Mouse (Mus musculus): ENCODE data around the gene Tmem198. TPM values are rescaled to one million over a fixed set of nuclear protein-coding genes. Genes with fewer than 3 reads are reported as not detected.

The Tmem198 gene
- polyA plus RNA-seq, 1 experiment = 8.9 TPM

GRCm38 (mm10) chr1:75492579-75493170, 13.3 kb downstream of the Tmem198 start:
- Histone ChIP-seq H3K27ac (ENCODE audit: control insufficient read depth, insufficient read depth, low read depth, low read length) (no peak overlapping the region), H3K27me3 (ENCODE audit: control insufficient read depth, insufficient read depth, low read length) (no peaks in the 10 kb centered on the region), H3K36me3 (ENCODE audit: control insufficient read depth, insufficient read depth, low read length) (no peaks in the 10 kb centered on the region), H3K4me3 (ENCODE audit: control insufficient read depth, low read depth, low read length) (no peak overlapping the region), H3K4me1 (ENCODE audit: control insufficient read depth, insufficient read depth, low read length) (peaks cover 5% of the 10 kb centered on the region)
- no peak for TF ChIP-seq CTCF (IDR thresholded peaks at IDR 0.05; ENCODE audit: control insufficient read depth, insufficient read depth, insufficient replicate concordance, low read depth, low read length)
- TF ChIP-seq POLR2A (IDR thresholded peaks at IDR 0.05; ENCODE audit: control insufficient read depth, low read depth, low read length) = no peak

GRCm38 (mm10) chr1:75494878-75495548, 15.7 kb downstream of the Tmem198 start:
- Histone ChIP-seq H3K27me3 (ENCODE audit: control insufficient read depth, insufficient read depth, low read length) (no peaks in the 10 kb centered on the region), H3K4me3 (ENCODE audit: control insufficient read depth, low read depth, low read length) (no peak overlapping the region), H3K27ac (ENCODE audit: control insufficient read depth, insufficient read depth, low read depth, low read length) (no peak overlapping the region), H3K36me3 (ENCODE audit: control insufficient read depth, insufficient read depth, low read length) (no peaks in the 10 kb centered on the region), H3K4me1 (ENCODE audit: control insufficient read depth, insufficient read depth, low read length) (no peaks in the 10 kb centered on the region)
- TF ChIP-seq POLR2A (IDR thresholded peaks at IDR 0.05; ENCODE audit: control insufficient read depth, low read depth, low read length) (no peak), CTCF (IDR thresholded peaks at IDR 0.05; ENCODE audit: control insufficient read depth, insufficient read depth, insufficient replicate concordance, low read depth, low read length) (peak; percentile 21; the same call in 1 of the 2 replicates)

GRCm38 (mm10) chr1:75498897-75499296, 19.6 kb downstream of the Tmem198 start:
- Histone ChIP-seq H3K4me1 (ENCODE audit: control insufficient read depth, insufficient read depth, low read length) (peaks cover 10% of the 10 kb centered on the region), H3K4me3 (ENCODE audit: control insufficient read depth, low read depth, low read length) (no peak overlapping the region), H3K27me3 (ENCODE audit: control insufficient read depth, insufficient read depth, low read length) (no peaks in the 10 kb centered on the region), H3K36me3 (ENCODE audit: control insufficient read depth, insufficient read depth, low read length) (no peaks in the 10 kb centered on the region), H3K27ac (ENCODE audit: control insufficient read depth, insufficient read depth, low read depth, low read length) (no peak overlapping the region)
- TF ChIP-seq POLR2A (IDR thresholded peaks at IDR 0.05; ENCODE audit: control insufficient read depth, low read depth, low read length) (no peak), CTCF (IDR thresholded peaks at IDR 0.05; ENCODE audit: control insufficient read depth, insufficient read depth, insufficient replicate concordance, low read depth, low read length) (no peak)

- TF ChIP-seq POLR2A (IDR thresholded peaks at IDR 0.05; ENCODE audit: control insufficient read depth, low read depth, low read length) (no peak), CTCF (IDR thresholded peaks at IDR 0.05; ENCODE audit: control insufficient read depth, insufficient read depth, insufficient replicate concordance, low read depth, low read length) (peak; percentile 5; the same call in 1 of the 2 replicates)
- H3K4me3 ChIP-seq (ENCODE audit: control insufficient read depth, low read depth, low read length) = no peak overlapping the region
- H3K4me1 ChIP-seq (ENCODE audit: control insufficient read depth, insufficient read depth, low read length) = peaks cover 10% of the 10 kb centered on the region
- H3K36me3 ChIP-seq (ENCODE audit: control insufficient read depth, insufficient read depth, low read length) = no peaks in the 10 kb centered on the region
- no peak overlapping the region for H3K27ac ChIP-seq (ENCODE audit: control insufficient read depth, insufficient read depth, low read depth, low read length)
- no peaks in the 10 kb centered on the region for H3K27me3 ChIP-seq (ENCODE audit: control insufficient read depth, insufficient read depth, low read length)
These were observed 20.1 kb downstream of the Tmem198 start for GRCm38 (mm10) chr1:75499441-75499840.

- Histone ChIP-seq H3K4me1 (ENCODE audit: control insufficient read depth, insufficient read depth, low read length) (peaks cover 30% of the 10 kb centered on the region), H3K4me3 (ENCODE audit: control insufficient read depth, low read depth, low read length) (no peak overlapping the region), H3K27me3 (ENCODE audit: control insufficient read depth, insufficient read depth, low read length) (no peaks in the 10 kb centered on the region), H3K27ac (ENCODE audit: control insufficient read depth, insufficient read depth, low read depth, low read length) (no peak overlapping the region), H3K36me3 (ENCODE audit: control insufficient read depth, insufficient read depth, low read length) (no peaks in the 10 kb centered on the region)
- no peak for TF ChIP-seq CTCF (IDR thresholded peaks at IDR 0.05; ENCODE audit: control insufficient read depth, insufficient read depth, insufficient replicate concordance, low read depth, low read length)
- TF ChIP-seq POLR2A (IDR thresholded peaks at IDR 0.05; ENCODE audit: control insufficient read depth, low read depth, low read length) = no peak
These were observed 22.6 kb downstream of the Tmem198 start for GRCm38 (mm10) chr1:75501905-75502304.

GRCm38 (mm10) chr1:75502945-75503650, 23.8 kb downstream of the Tmem198 start:
- peaks cover 32% of the 10 kb centered on the region for H3K4me1 ChIP-seq (ENCODE audit: control insufficient read depth, insufficient read depth, low read length)
- H3K27me3 ChIP-seq (ENCODE audit: control insufficient read depth, insufficient read depth, low read length) = no peaks in the 10 kb centered on the region
- TF ChIP-seq POLR2A (IDR thresholded peaks at IDR 0.05; ENCODE audit: control insufficient read depth, low read depth, low read length) (no peak), CTCF (IDR thresholded peaks at IDR 0.05; ENCODE audit: control insufficient read depth, insufficient read depth, insufficient replicate concordance, low read depth, low read length) (no peak)
- no peak overlapping the region for H3K27ac ChIP-seq (ENCODE audit: control insufficient read depth, insufficient read depth, low read depth, low read length)
- peak overlapping the region; percentile 47 for H3K4me3 ChIP-seq (ENCODE audit: control insufficient read depth, low read depth, low read length)
- no peaks in the 10 kb centered on the region for H3K36me3 ChIP-seq (ENCODE audit: control insufficient read depth, insufficient read depth, low read length)

- Histone ChIP-seq H3K4me1 (ENCODE audit: control insufficient read depth, insufficient read depth, low read length) (peaks cover 32% of the 10 kb centered on the region), H3K27ac (ENCODE audit: control insufficient read depth, insufficient read depth, low read depth, low read length) (no peak overlapping the region), H3K36me3 (ENCODE audit: control insufficient read depth, insufficient read depth, low read length) (no peaks in the 10 kb centered on the region), H3K27me3 (ENCODE audit: control insufficient read depth, insufficient read depth, low read length) (no peaks in the 10 kb centered on the region), H3K4me3 (ENCODE audit: control insufficient read depth, low read depth, low read length) (peak overlapping the region; percentile 47)
- no peak for TF ChIP-seq CTCF (IDR thresholded peaks at IDR 0.05; ENCODE audit: control insufficient read depth, insufficient read depth, insufficient replicate concordance, low read depth, low read length)
- TF ChIP-seq POLR2A (IDR thresholded peaks at IDR 0.05; ENCODE audit: control insufficient read depth, low read depth, low read length) = no peak
These were observed 24.3 kb downstream of the Tmem198 start for GRCm38 (mm10) chr1:75503651-75503980.
